Mouse (Mus musculus) ES-E14 (cell line): ENCODE data around the gene Rexo5. TPM values are rescaled to one million over a fixed set of nuclear protein-coding genes. Genes with fewer than 3 reads are reported as not detected.

ENCODE experiments used
- DNase-seq: peaks from one replicate; pipeline ENCODE4 v3.0.0-alpha.2; 2013; ENCODE audit warnings: low read depth, low spot score
- H3K27ac ChIP-seq: 2 replicates; pipeline ENCODE4 v1.5.1; 2012; ENCODE audit warnings: low read depth, mild to moderate bottlenecking, low read length, moderate library complexity, mixed read lengths; ENCODE audit not compliant: poor library complexity, insufficient read depth, severe bottlenecking
- H3K36me3 ChIP-seq: 2 replicates; pipeline ENCODE4 v1.6.1; 2012; ENCODE audit warnings: mild to moderate bottlenecking, low read length, moderate library complexity, mixed read lengths; ENCODE audit not compliant: control insufficient read depth, poor library complexity, insufficient read depth, severe bottlenecking
- H3K4me1 ChIP-seq, 2 experiments: fragments of 150-350 bp in 1 of 2; sonication (generic) in 1 of 2; 2 replicates each; pipeline ENCODE4 v1.6.1; 2012; ENCODE audit warnings: low read length in 2 of 2, mild to moderate bottlenecking in 1 of 2, mixed read lengths in 1 of 2; ENCODE audit not compliant: control insufficient read depth in 2 of 2, insufficient read depth in 2 of 2, poor library complexity in 1 of 2
- H3K4me3 ChIP-seq, 2 experiments: fragments of 150-350 bp in 1 of 2; sonication (generic) in 1 of 2; 2 replicates each; pipeline ENCODE4 v1.5.1; 2012; ENCODE audit warnings: low read length in 2 of 2, low read depth in 1 of 2, mild to moderate bottlenecking in 1 of 2, mixed read lengths in 1 of 2; ENCODE audit not compliant: insufficient read depth in 1 of 2, poor library complexity in 1 of 2, severe bottlenecking in 1 of 2
- H3K9ac ChIP-seq: 2 replicates; pipeline ENCODE4 v1.6.1; 2012; ENCODE audit warnings: low read depth, mild to moderate bottlenecking, low read length, mixed read lengths; ENCODE audit not compliant: poor library complexity, insufficient read depth, severe bottlenecking
- H3K9me3 ChIP-seq: fragments of 150-350 bp; sonication (generic); 2 replicates; pipeline ENCODE4 v1.6.1; 2012; ENCODE audit warnings: low read depth, mild to moderate bottlenecking, low read length; ENCODE audit not compliant: control insufficient read depth, insufficient read depth
- CHD2 ChIP-seq: IDR thresholded peaks from 2 replicates; pipeline ENCODE4 v1.6.1; 2014; ENCODE audit warnings: mild to moderate bottlenecking, low read depth, low read length, inconsistent platforms
- HCFC1 ChIP-seq: IDR thresholded peaks from 2 replicates; pipeline ENCODE4 v1.6.1; 2012; ENCODE audit warnings: low read length, inconsistent platforms, borderline replicate concordance; ENCODE audit not compliant: insufficient read depth
- MAFK ChIP-seq: IDR thresholded peaks from 2 replicates; pipeline ENCODE4 v1.6.1; 2014; ENCODE audit warnings: mild to moderate bottlenecking, low read depth, low read length, inconsistent platforms; ENCODE audit not compliant: insufficient read depth
- ZC3H11A ChIP-seq: IDR thresholded peaks from 2 replicates; pipeline ENCODE4 v1.6.1; 2012; ENCODE audit warnings: low read depth, mild to moderate bottlenecking, inconsistent platforms, low read length, borderline replicate concordance
- ZNF384 ChIP-seq: IDR thresholded peaks from 2 replicates; pipeline ENCODE4 v1.6.1; 2012; ENCODE audit warnings: low read depth, low read length, inconsistent platforms
- in situ Hi-C, 2 experiments: fragments of 600-800 bp; cut with MboI; formaldehyde crosslinking; loops; one replicate each; pipeline ENCODE4 v1.15.1; 2025; ENCODE audit warnings: low sequenced_read_pairs in 2 of 2, inconsistent platforms in 1 of 2; ENCODE audit not compliant: unreplicated experiment in 2 of 2
- total RNA-seq: library from RNA; depleted of rRNA; stranded (reverse); fragments of 300-350 nt; gene quantifications from 2 replicates; pipeline ENCODE4 v1.2.3, GENCODE M21; 2012

The Rexo5 gene
- total RNA-seq, 1 experiment: 15.3 TPM

- Histone ChIP-seq H3K36me3 (no peaks in the 10 kb centered on the region), H3K4me1 (no peaks in the 10 kb centered on the region), H3K4me3 (no peak overlapping the region), H3K9me3 (no peaks in the 10 kb centered on the region), H3K27ac (no peak overlapping the region), H3K9ac (no peak overlapping the region)
- DNase-seq: no peak
- in situ Hi-C loops: no loop called here
- TF ChIP-seq ZNF384 (no peak), CHD2 (no peak), HCFC1 (no peak), MAFK (no peak), ZC3H11A (no peak)
These were observed 26.8 kb upstream of the Rexo5 start for GRCm38 (mm10) chr7:119766996-119767395.

GRCm38 (mm10) chr7:119769895-119770294 is 23.9 kb upstream of the Rexo5 start:
- H3K27ac ChIP-seq: no peak overlapping the region
- no peaks in the 10 kb centered on the region for H3K9me3 ChIP-seq
- no peak overlapping the region for H3K4me3 ChIP-seq
- TF ChIP-seq ZC3H11A: no peak
- no peak for TF ChIP-seq MAFK
- no peak for TF ChIP-seq ZNF384
- no peak for TF ChIP-seq HCFC1
- TF ChIP-seq CHD2: no peak
- in situ Hi-C loops: no loop called here
- no peaks in the 10 kb centered on the region for H3K36me3 ChIP-seq
- H3K9ac ChIP-seq: no peak overlapping the region
- no peaks in the 10 kb centered on the region for H3K4me1 ChIP-seq
- DNase-seq: no peak

GRCm38 (mm10) chr7:119783453-119783852 is 10.4 kb upstream of the Rexo5 start:
- Histone ChIP-seq H3K27ac (no peak overlapping the region), H3K4me3 (no peak overlapping the region), H3K36me3 (peaks cover 9% of the 10 kb centered on the region), H3K4me1 (no peaks in the 10 kb centered on the region), H3K9ac (no peak overlapping the region), H3K9me3 (no peaks in the 10 kb centered on the region)
- TF ChIP-seq CHD2: no peak
- no peak for TF ChIP-seq MAFK
- no peak for TF ChIP-seq ZNF384
- TF ChIP-seq ZC3H11A: no peak
- TF ChIP-seq HCFC1: no peak
- in situ Hi-C loops: no loop called here
- no peak for DNase-seq

GRCm38 (mm10) chr7:119784908-119785307 is 8.9 kb upstream of the Rexo5 start:
- H3K4me3 ChIP-seq: no peak overlapping the region
- in situ Hi-C loops: no loop called here
- peaks cover 14% of the 10 kb centered on the region for H3K36me3 ChIP-seq
- H3K4me1 ChIP-seq: no peaks in the 10 kb centered on the region
- no peak overlapping the region for H3K27ac ChIP-seq
- H3K9me3 ChIP-seq: no peaks in the 10 kb centered on the region
- DNase-seq: no peak
- no peak overlapping the region for H3K9ac ChIP-seq
- TF ChIP-seq CHD2: no peak
- no peak for TF ChIP-seq ZNF384
- TF ChIP-seq HCFC1: no peak
- no peak for TF ChIP-seq MAFK
- no peak for TF ChIP-seq ZC3H11A

- Histone ChIP-seq H3K27ac (no peak overlapping the region), H3K36me3 (peaks cover 15% of the 10 kb centered on the region), H3K9me3 (no peaks in the 10 kb centered on the region), H3K4me1 (no peaks in the 10 kb centered on the region), H3K4me3 (no peak overlapping the region), H3K9ac (no peak overlapping the region)
- TF ChIP-seq ZC3H11A: no peak
- no peak for TF ChIP-seq ZNF384
- TF ChIP-seq MAFK: no peak
- no peak for TF ChIP-seq CHD2
- no peak for TF ChIP-seq HCFC1
- no peak for DNase-seq
- in situ Hi-C loops: no loop called here
These were observed 4.8 kb upstream of the Rexo5 start for GRCm38 (mm10) chr7:119789024-119789423.
